Mouse (Mus musculus) thymus, adult 2 months (tissue): ENCODE data around the gene Gtpbp1. TPM values are rescaled to one million over a fixed set of nuclear protein-coding genes. Genes with fewer than 3 reads are reported as not detected.

Source experiments
- DNase-seq: peaks from one replicate; pipeline ENCODE4 v3.0.0; 2021
- H3K27ac ChIP-seq: fragments of 200-500 bp; 2 replicates; pipeline ENCODE4 v1.5.1; 2012; ENCODE audit warnings: low read length, control low read depth; ENCODE audit not compliant: control insufficient read depth, insufficient read depth
- H3K27me3 ChIP-seq: fragments of 200-500 bp; 2 replicates; pipeline ENCODE4 v1.6.1; 2012; ENCODE audit warnings: mild to moderate bottlenecking, low read length, moderate library complexity, mixed read lengths; ENCODE audit not compliant: control insufficient read depth, insufficient read depth
- H3K36me3 ChIP-seq: fragments of 200-500 bp; 2 replicates; pipeline ENCODE4 v1.6.1; 2012; ENCODE audit warnings: mild to moderate bottlenecking, low read length, moderate library complexity; ENCODE audit not compliant: control insufficient read depth, insufficient read depth
- H3K4me1 ChIP-seq: fragments of 200-500 bp; replicated peaks from 2 replicates; pipeline ENCODE4 v1.6.1; 2012; ENCODE audit warnings: low read length; ENCODE audit not compliant: control insufficient read depth, insufficient read depth
- H3K4me3 ChIP-seq: fragments of 200-500 bp; 2 replicates; pipeline ENCODE4 v1.5.1; 2012; ENCODE audit warnings: mild to moderate bottlenecking, low read length, control low read depth, moderate library complexity; ENCODE audit not compliant: control insufficient read depth, insufficient read depth
- CTCF ChIP-seq: fragments of 200-500 bp; IDR thresholded peaks from 2 replicates; pipeline ENCODE4 v1.5.1; 2012; ENCODE audit warnings: mild to moderate bottlenecking, control low read depth, low read length, moderate library complexity, borderline replicate concordance; ENCODE audit not compliant: control insufficient read depth, poor library complexity, insufficient read depth; ENCODE audit errors: extremely low read depth
- POLR2A ChIP-seq: fragments of 200-500 bp; IDR thresholded peaks from 2 replicates; pipeline ENCODE4 v1.6.1; 2012; ENCODE audit warnings: mild to moderate bottlenecking, low read length, control low read depth, moderate library complexity; ENCODE audit not compliant: control insufficient read depth, poor library complexity, insufficient read depth; ENCODE audit errors: extremely low read depth
- WGBS: fragments of 180-500 bp; shearing (Covaris S2); methylation state at CpG from one replicate; pipeline ENCODE4 v1.1.7; 2018; 5-methylcytosine and 5-hydroxymethylcytosine counted together
- polyA plus RNA-seq: library from polyadenylated mRNA; depleted of rRNA; stranded (reverse); fragments of >200 nt; gene quantifications from 2 replicates; pipeline ENCODE4 v1.2.3, GENCODE M21; 2012

Gene Gtpbp1
- polyA plus RNA-seq, 1 experiment, result 91.3 TPM

GRCm38 (mm10) chr15:79741921-79742705 lies 51.5 kb downstream of the Gtpbp1 start, which contains the start of gene Sun2:
Gene Sun2, minus strand, starts transcription at chr15:79742536.
- H3K36me3 ChIP-seq, result peaks cover 14% of the 10 kb centered on the region
- TF ChIP-seq CTCF (0 out of 2 replicates have a peak, but pooled peaks have one; percentile 30), POLR2A (peak; percentile 73)
- H3K4me3 ChIP-seq, result peak within 1 kb of the TSS; percentile 96
- H3K27ac ChIP-seq, result peak within 1 kb of the TSS; percentile 92
- peaks cover 28% of the 10 kb centered on the region for H3K4me1 ChIP-seq
- DNase-seq, result peak; percentile 95
- H3K27me3 ChIP-seq, result no peaks in the 10 kb centered on the region
- WGBS, result under 1% methylated on average over 93 of the region's 93 CpGs

GRCm38 (mm10) chr15:79742706-79743023 lies 52.0 kb downstream of the Gtpbp1 start:
- TF ChIP-seq POLR2A (no peak), CTCF (no peak)
- H3K4me1 ChIP-seq, result peaks cover 28% of the 10 kb centered on the region
- no peaks in the 10 kb centered on the region for H3K27me3 ChIP-seq
- DNase-seq, result no peak
- no peak overlapping the region for H3K27ac ChIP-seq
- H3K4me3 ChIP-seq, result peak overlapping the region; percentile 96
- H3K36me3 ChIP-seq, result peaks cover 9% of the 10 kb centered on the region
- 0% methylated on average over 23 of the region's 23 CpGs for WGBS

DNA sequence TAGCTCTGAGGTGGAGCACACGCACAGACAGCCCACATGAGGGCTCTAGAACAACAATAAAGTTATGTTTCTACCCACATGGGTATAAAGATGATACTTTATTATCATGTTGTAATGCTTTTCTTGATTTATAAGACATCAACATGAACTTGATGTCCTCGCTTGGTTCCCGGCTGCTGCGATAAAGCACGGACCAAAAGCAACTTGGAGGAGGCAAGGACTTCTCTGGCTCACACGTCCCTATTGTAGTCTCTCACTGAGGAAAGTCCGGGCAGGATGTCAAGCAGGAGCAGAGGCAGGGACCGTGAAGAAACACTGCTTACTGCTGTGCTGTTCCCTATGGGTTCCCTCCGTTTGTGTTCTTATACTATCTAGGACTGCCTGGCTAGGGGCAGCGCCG lies 53.4 kb downstream of the Gtpbp1 start:
- Histone ChIP-seq H3K4me3 (no peak overlapping the region), H3K36me3 (no peaks in the 10 kb centered on the region), H3K27ac (no peak overlapping the region), H3K27me3 (no peaks in the 10 kb centered on the region), H3K4me1 (peaks cover 26% of the 10 kb centered on the region)
- DNase-seq, result no peak
- TF ChIP-seq CTCF (no peak), POLR2A (no peak)
- WGBS, result 95% methylated on average over 11 of the region's 11 CpGs

DNA sequence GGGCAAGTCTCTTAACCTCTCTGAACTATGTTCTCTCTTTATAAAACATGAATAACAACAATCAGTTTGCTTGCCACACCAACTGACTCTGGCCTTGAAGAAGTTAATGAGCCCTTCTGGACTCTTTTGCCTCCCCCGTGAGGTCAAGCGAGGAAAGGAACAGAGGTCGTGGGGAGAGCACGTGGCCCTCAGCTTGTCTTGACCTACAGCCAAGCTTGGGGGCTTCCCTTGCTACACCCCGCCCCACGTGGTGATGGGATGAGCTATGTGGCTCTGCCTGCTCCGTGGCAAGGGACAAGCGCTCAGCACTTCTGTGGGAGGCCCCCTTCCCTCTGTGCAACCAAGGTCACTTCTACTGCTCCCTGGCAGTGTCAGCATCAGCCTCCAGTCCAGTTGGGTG lies 54.1 kb downstream of the Gtpbp1 start:
- TF ChIP-seq CTCF (no peak), POLR2A (no peak)
- H3K4me3 ChIP-seq, result no peak overlapping the region
- no peak for DNase-seq
- H3K27ac ChIP-seq, result no peak overlapping the region
- H3K4me1 ChIP-seq, result peaks cover 29% of the 10 kb centered on the region
- no peaks in the 10 kb centered on the region for H3K36me3 ChIP-seq
- no peaks in the 10 kb centered on the region for H3K27me3 ChIP-seq
- WGBS, result 87% methylated on average over 8 of the region's 8 CpGs

DNA sequence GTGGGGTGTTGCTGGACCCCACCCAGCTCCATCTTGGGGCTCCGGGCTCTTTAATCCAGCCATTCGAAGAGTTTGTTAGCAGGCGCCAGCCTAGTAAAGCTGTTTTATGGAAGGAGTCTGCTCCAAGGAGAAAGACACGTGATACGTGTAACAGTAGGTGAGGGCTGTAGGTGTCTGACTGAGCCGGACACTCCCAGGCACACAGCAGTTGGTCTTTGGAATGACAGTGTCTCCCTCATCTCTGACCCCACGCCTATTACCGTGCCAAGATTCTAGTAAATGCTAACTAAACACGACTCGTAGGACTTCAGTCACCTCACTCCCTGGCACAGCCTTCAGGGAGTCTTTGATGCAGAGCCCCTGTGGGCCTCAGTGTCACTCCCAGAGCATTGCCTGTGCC lies 54.7 kb downstream of the Gtpbp1 start:
- no peak for DNase-seq
- H3K36me3 ChIP-seq, result no peaks in the 10 kb centered on the region
- H3K4me1 ChIP-seq, result peaks cover 25% of the 10 kb centered on the region
- no peaks in the 10 kb centered on the region for H3K27me3 ChIP-seq
- no peak overlapping the region for H3K27ac ChIP-seq
- TF ChIP-seq POLR2A, result no peak
- no peak for TF ChIP-seq CTCF
- WGBS, result 97% methylated on average over 10 of the region's 10 CpGs
- H3K4me3 ChIP-seq, result no peak overlapping the region

DNA sequence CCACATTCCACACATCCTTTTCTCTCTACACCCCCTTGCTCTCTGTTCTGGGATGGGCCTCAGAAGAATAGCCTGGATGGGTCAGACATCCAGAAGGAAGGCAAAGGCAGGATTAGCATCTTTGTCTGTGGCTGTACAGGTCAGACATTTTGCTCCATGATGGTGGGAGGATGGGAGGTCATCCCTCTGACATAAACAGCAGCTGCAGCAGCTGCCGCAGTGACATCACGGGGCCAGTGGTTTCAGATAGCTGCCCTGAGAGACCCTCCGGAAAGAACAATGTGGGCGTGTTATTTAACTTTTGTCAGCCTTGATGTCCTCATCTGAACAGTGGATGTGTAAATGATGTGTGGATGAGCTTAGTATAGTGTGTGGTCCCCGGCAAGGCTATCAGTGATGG lies 55.2 kb downstream of the Gtpbp1 start:
- DNase-seq, result no peak
- Histone ChIP-seq H3K27ac (no peak overlapping the region), H3K4me1 (peaks cover 22% of the 10 kb centered on the region), H3K36me3 (no peaks in the 10 kb centered on the region), H3K27me3 (no peaks in the 10 kb centered on the region), H3K4me3 (no peak overlapping the region)
- WGBS, result 98% methylated on average over 5 of the region's 5 CpGs
- TF ChIP-seq POLR2A (no peak), CTCF (no peak)
